Mouse (Mus musculus) megakaryocyte, embryonic 14.5 days (primary cell): ENCODE data around the gene Tas1r1.

Experiments used
- FLI1 ChIP-seq: IDR thresholded peaks from 2 replicates; pipeline ENCODE4 v1.6.1; 2012; ENCODE audit warnings: low read length, inconsistent platforms, mixed read lengths
- GATA1 ChIP-seq: IDR thresholded peaks from 3 replicates; pipeline ENCODE4 v1.6.1; 2012; ENCODE audit warnings: mixed read lengths, low read length, inconsistent platforms, borderline replicate concordance

DNA sequence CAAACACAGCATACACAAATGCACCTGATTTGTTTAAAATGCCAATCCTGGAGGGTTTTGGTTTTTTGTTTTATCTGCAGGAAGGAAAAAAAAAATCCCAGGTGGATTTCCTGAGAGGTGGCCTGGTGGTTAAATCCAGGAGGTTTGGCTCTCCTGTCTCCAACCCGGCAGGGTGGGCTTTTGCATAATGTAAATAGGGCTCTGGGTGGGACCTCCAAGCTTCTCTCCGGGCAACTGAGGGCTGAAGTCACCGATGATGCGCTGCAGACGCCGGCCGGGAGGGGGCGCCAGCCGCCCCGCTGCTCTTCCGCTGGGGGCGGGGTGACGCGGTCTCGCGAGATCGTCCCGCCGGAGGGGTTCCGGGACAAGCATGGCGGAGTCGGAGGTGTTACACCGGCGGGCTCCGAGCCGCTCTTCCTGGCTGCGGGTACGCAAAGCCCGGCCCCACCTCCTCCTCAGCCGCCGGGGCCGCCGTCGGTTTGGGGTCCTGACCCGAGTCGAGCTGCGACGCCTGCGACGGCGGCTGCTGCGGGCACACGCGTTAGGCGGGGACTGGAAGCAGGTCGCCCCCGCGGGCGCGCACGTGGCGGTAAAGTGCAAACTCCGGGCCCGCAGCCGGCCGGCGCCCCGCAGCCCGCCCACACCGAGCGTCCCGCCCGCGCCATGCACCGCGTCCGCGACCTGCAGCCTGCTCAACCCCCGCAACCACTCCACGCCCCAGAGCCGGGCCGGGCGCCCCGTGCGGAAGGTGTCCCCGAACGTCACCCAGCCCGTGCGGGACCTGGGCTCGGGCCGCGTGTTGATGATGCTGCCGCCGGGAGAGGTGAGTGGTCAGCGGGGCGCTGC is 840 bp upstream of the Tas1r1 start, which contains the start of gene Nol9:
- TF ChIP-seq GATA1 (no peak), FLI1 (no peak)
